Comparison of ENCODE assay signal across 18 mouse cellular contexts in genomic region chr1:48792573-48792972, GRCm38 (mm10).
DNase-seq lines count a peak whose midpoint lies in the region; ATAC-seq and TF ChIP-seq lines count a peak whose summit lies in the region.
"Had no signal": no experiment of that assay in that cellular context is flagged by ENCODE, and none has a peak within 500 bp of the region (broad histone marks: within the 10 kb centered on the region; RNA-seq: fewer than 3 reads in every experiment).

No protein-coding gene starts in this region.

- no peaks in the 10 kb centered on the region for H3K4me1 ChIP-seq in forebrain, embryonic 16.5 days (replicated peaks; ENCODE audit: control insufficient read depth, insufficient read depth, low read length)
- H3K4me1 ChIP-seq: hindbrain, embryonic 12.5 days; hindbrain, embryonic 15.5 days had no signal

- TF ChIP-seq CTCF in brain, embryonic 14.5 days (IDR thresholded peaks at IDR 0.05; ENCODE audit: borderline replicate concordance, extremely low read depth, insufficient read depth, insufficient read length): no peak

- WGBS in forebrain, embryonic 16.5 days: 56% methylated on average over 2 of the region's 2 CpGs

- no peak overlapping the region for H3K4me2 ChIP-seq in forebrain, embryonic 16.5 days (ENCODE audit: low read length)
- H3K4me2 ChIP-seq: heart, embryonic 11.5 days; hindbrain, embryonic 12.5 days; hindbrain, embryonic 15.5 days had no signal

- H3K36me3 ChIP-seq in forebrain, embryonic 16.5 days (ENCODE audit: control insufficient read depth, insufficient read depth): no peaks in the 10 kb centered on the region
- H3K36me3 ChIP-seq: hindbrain, embryonic 12.5 days; hindbrain, embryonic 15.5 days had no signal

- no peaks in the 10 kb centered on the region for H3K9me3 ChIP-seq in forebrain, embryonic 16.5 days (ENCODE audit: control insufficient read depth, low read length)
- H3K9me3 ChIP-seq: hindbrain, embryonic 12.5 days; hindbrain, embryonic 15.5 days had no signal

- H3K27me3 ChIP-seq in forebrain, embryonic 16.5 days (replicated peaks; ENCODE audit: control insufficient read depth, insufficient read depth, low read length): no peaks in the 10 kb centered on the region
- H3K27me3 ChIP-seq: hindbrain, embryonic 12.5 days; hindbrain, embryonic 15.5 days had no signal

- H3K4me3 ChIP-seq in forebrain, embryonic 16.5 days (replicated peaks; ENCODE audit: low read length): no peak overlapping the region
- H3K4me3 ChIP-seq: hindbrain, embryonic 12.5 days; hindbrain, embryonic 15.5 days had no signal

- H3K27ac ChIP-seq in forebrain, embryonic 16.5 days (ENCODE audit: low read length): no peak overlapping the region
- H3K27ac ChIP-seq: hindbrain, embryonic 12.5 days; hindbrain, embryonic 15.5 days had no signal

- TF ChIP-seq POLR2A in brain, embryonic 14.5 days (IDR thresholded peaks at IDR 0.05; ENCODE audit: borderline replicate concordance, extremely low read depth, insufficient read depth, insufficient read length, poor library complexity, severe bottlenecking): no peak

- peak; percentile 14 for DNase-seq in brain, adult 2 months (ENCODE audit: low read depth, low spot score)
- peak; percentile 70 for DNase-seq in brain, embryonic 14.5 days (ENCODE audit: low read depth)
- no peak for DNase-seq in gastrocnemius, postnatal 10 days
- no peak for DNase-seq in spleen, postnatal 10 days (ENCODE audit: low spot score in 2 of 2)
- DNase-seq in lung, postnatal 10 days: no peak
- DNase-seq: adrenal gland, adult 2 months; adrenal gland, postnatal 14 days; cerebellum, adult 18-20 months; cerebellum, adult 9-10 months; cerebellum, postnatal 14 days; gastrocnemius, postnatal 14 days; heart, adult 11 months had no signal

- no peak overlapping the region for H3K9ac ChIP-seq in forebrain, embryonic 16.5 days (replicated peaks; ENCODE audit: low read depth, low read length)
- H3K9ac ChIP-seq: hindbrain, embryonic 12.5 days; hindbrain, embryonic 15.5 days had no signal

- ATAC-seq in forebrain, embryonic 16.5 days: peak; percentile 69
- ATAC-seq: CD4-positive, CD25-positive, alpha-beta regulatory T cell, adult 4 months; intestine, postnatal 0 days had no signal

Comparison
In these comparisons a context has a peak if more than half of its experiments do, and no peak if none do; other contexts are left out.
1. DNase-seq: peak in brain, adult 2 months (single experiment) and brain, embryonic 14.5 days (single experiment); none in gastrocnemius, postnatal 10 days (single experiment), spleen, postnatal 10 days (0 of 2) and lung, postnatal 10 days (single experiment).